In genomic region chr14:78734605-78735004, GRCm38 (mm10) we compare ENCODE assay signal across 28 mouse cellular contexts. TPM values are rescaled to one million over a fixed set of nuclear protein-coding genes. Genes with fewer than 3 reads are reported as not detected.
DNase-seq lines count a peak whose midpoint lies in the region; ATAC-seq and TF ChIP-seq lines count a peak whose summit lies in the region.
"Had no signal": no experiment of that assay in that cellular context is flagged by ENCODE, and none has a peak within 500 bp of the region (broad histone marks: within the 10 kb centered on the region; RNA-seq: fewer than 3 reads in every experiment).

No protein-coding gene starts in this region.

- H3K36me3 ChIP-seq in lung, postnatal 0 days (ENCODE audit: insufficient read depth, low read length): no peaks in the 10 kb centered on the region
- H3K36me3 ChIP-seq in myocyte (ENCODE audit: control insufficient read depth, insufficient read depth): no peaks in the 10 kb centered on the region
- no peaks in the 10 kb centered on the region for H3K36me3 ChIP-seq in neural tube, embryonic 15.5 days
- H3K36me3 ChIP-seq: embryonic facial prominence, embryonic 10.5 days; embryonic facial prominence, embryonic 15.5 days; forebrain, embryonic 12.5 days; intestine, embryonic 15.5 days; limb, embryonic 12.5 days; liver, embryonic 15.5 days had no signal

- H3K4me1 ChIP-seq in lung, postnatal 0 days (ENCODE audit: insufficient read depth, low read depth, low read length): no peaks in the 10 kb centered on the region
- H3K4me1 ChIP-seq in neural tube, embryonic 15.5 days: peaks cover 30% of the 10 kb centered on the region

- no peak overlapping the region for H3K9ac ChIP-seq in lung, postnatal 0 days (replicated peaks; ENCODE audit: low read depth)
- H3K9ac ChIP-seq in neural tube, embryonic 15.5 days (replicated peaks): no peak overlapping the region
- H3K9ac ChIP-seq: embryonic facial prominence, embryonic 15.5 days; forebrain, embryonic 12.5 days; intestine, embryonic 15.5 days; limb, embryonic 12.5 days; liver, embryonic 15.5 days; lung, embryonic 14.5 days had no signal

- TF ChIP-seq CTCF in lung, postnatal 0 days (IDR thresholded peaks at IDR 0.05): no peak

- intact Hi-C loops in heart, postnatal 25 days (cut with DNase I): loop anchor here (5.0 kb wide), 1 partner anchor 57 kb away; no protein-coding TSS in a partner anchor

- peak; percentile 88 for DNase-seq in heart, adult 11 months
- no peak for DNase-seq in heart, postnatal 25 days (ENCODE audit: low spot score)
- DNase-seq in lung, postnatal 0 days (ENCODE audit: low spot score): peak; percentile 36
- DNase-seq in lung, postnatal 25 days (ENCODE audit: low spot score): no peak
- DNase-seq in testis, postnatal 10 days (ENCODE audit: low spot score): no peak
- DNase-seq: adrenal gland, adult 2 months; cerebellum, adult 8-10 months; cerebellum, postnatal 25 days; gastrocnemius, postnatal 10 days; heart, postnatal 14 days; layer of hippocampus, adult 9-11 months; lung, embryonic 14.5 days; lung, postnatal 36 days; retina, postnatal 1 day; right cerebral cortex, postnatal 14 days; thymus, postnatal 14 days had no signal

- no peak overlapping the region for H3ac ChIP-seq in myocyte (ENCODE audit: control insufficient read depth, insufficient read length)

- ATAC-seq in lung, postnatal 0 days: 0 out of 2 replicates have a peak, but pooled peaks have one; percentile 5
- ATAC-seq in neural tube, embryonic 15.5 days (ENCODE audit: low FRiP score): no peak
- ATAC-seq: activated CD4-positive, CD25-positive, alpha-beta regulatory T cell, adult 4 months; hindbrain, embryonic 16.5 days; intestine, embryonic 15.5 days; midbrain, embryonic 16.5 days had no signal

- H3K79me2 ChIP-seq in myocyte (ENCODE audit: control insufficient read depth, insufficient read depth): no peaks in the 10 kb centered on the region

- no peaks in the 10 kb centered on the region for H3K9me3 ChIP-seq in lung, postnatal 0 days (ENCODE audit: low read length)
- no peaks in the 10 kb centered on the region for H3K9me3 ChIP-seq in neural tube, embryonic 15.5 days (replicated peaks)
- H3K9me3 ChIP-seq: embryonic facial prominence, embryonic 10.5 days; embryonic facial prominence, embryonic 15.5 days; forebrain, embryonic 12.5 days; intestine, embryonic 15.5 days; limb, embryonic 12.5 days; liver, embryonic 15.5 days had no signal

- TF ChIP-seq POLR2A in myocyte (IDR thresholded peaks at IDR 0.05; ENCODE audit: insufficient read length, low read depth): no peak

- no peak overlapping the region for H3K4me2 ChIP-seq in lung, postnatal 0 days (replicated peaks; ENCODE audit: low read depth, low read length)
- peak overlapping the region; percentile 24 for H3K4me2 ChIP-seq in myocyte (ENCODE audit: low read depth)
- no peak overlapping the region for H3K4me2 ChIP-seq in neural tube, embryonic 15.5 days
- H3K4me2 ChIP-seq: embryonic facial prominence, embryonic 15.5 days; forebrain, embryonic 12.5 days; intestine, embryonic 15.5 days; limb, embryonic 12.5 days; liver, embryonic 15.5 days; lung, embryonic 14.5 days; midbrain, embryonic 11.5 days had no signal

- WGBS in lung, postnatal 0 days: 53% methylated on average over 5 of the region's 5 CpGs
- WGBS in neural tube, embryonic 15.5 days: 66% methylated on average over 5 of the region's 5 CpGs

- no peak overlapping the region for H3K4me3 ChIP-seq in lung, postnatal 0 days (ENCODE audit: low read depth, low read length)
- no peak overlapping the region for H3K4me3 ChIP-seq in myocyte
- no peak overlapping the region for H3K4me3 ChIP-seq in neural tube, embryonic 15.5 days (replicated peaks)
- H3K4me3 ChIP-seq: embryonic facial prominence, embryonic 10.5 days; embryonic facial prominence, embryonic 15.5 days; forebrain, embryonic 12.5 days; intestine, embryonic 15.5 days; limb, embryonic 12.5 days; liver, embryonic 15.5 days had no signal

- H3K27ac ChIP-seq in lung, postnatal 0 days (ENCODE audit: low read length): no peak overlapping the region
- H3K27ac ChIP-seq in neural tube, embryonic 15.5 days (replicated peaks): no peak overlapping the region
- H3K27ac ChIP-seq: embryonic facial prominence, embryonic 10.5 days; embryonic facial prominence, embryonic 15.5 days; forebrain, embryonic 12.5 days; intestine, embryonic 15.5 days; limb, embryonic 12.5 days; liver, embryonic 15.5 days had no signal

- H3K27me3 ChIP-seq in lung, postnatal 0 days (replicated peaks; ENCODE audit: insufficient read depth, low read length): no peaks in the 10 kb centered on the region
- no peaks in the 10 kb centered on the region for H3K27me3 ChIP-seq in myocyte (ENCODE audit: control insufficient read depth, insufficient read depth, insufficient read length)
- H3K27me3 ChIP-seq in neural tube, embryonic 15.5 days (replicated peaks): no peaks in the 10 kb centered on the region
- H3K27me3 ChIP-seq: intestine, embryonic 15.5 days had no signal

- TF ChIP-seq EP300 in lung, postnatal 0 days (IDR thresholded peaks at IDR 0.05): peak; percentile 93

TF ChIP-seq in myocyte, 11 proteins besides CTCF, POLR2A, EP300 and RAD21:
- TF ChIP-seq REST (IDR thresholded peaks at IDR 0.05; ENCODE audit: insufficient read depth, insufficient read length) (no peak), USF1 (IDR thresholded peaks at IDR 0.05; ENCODE audit: low read depth) (no peak), POLR2AphosphoS2 (IDR thresholded peaks at IDR 0.05; ENCODE audit: insufficient read length, low read depth) (no peak)

RNA-seq across cellular contexts. Expression of gene Dgkh, which starts 2.0 kb away (rescaled TPM):
- 1 to 10 TPM; 6.1 to 7.8 TPM for total RNA-seq in heart, postnatal 25 days (2021)
- 4.0 and 4.6 TPM in 2 replicates for polyA plus RNA-seq in lung, postnatal 0 days (2015; fragmentation: Nextera tagmentation; extraction: Ambion mirVana)
- polyA plus RNA-seq in myocyte (2012; fragmentation: generic; extraction: Trizol): 1.2 TPM
- 7.6 and 9.9 TPM in 2 replicates for polyA plus RNA-seq in neural tube, embryonic 15.5 days (2015; fragmentation: Nextera tagmentation; extraction: Ambion mirVana)

Comparison
In these comparisons a context has a peak if more than half of its experiments do, and no peak if none do; other contexts are left out.
1. DNase-seq: peak in heart, adult 11 months (single experiment) and lung, postnatal 0 days (single experiment); none in heart, postnatal 25 days (single experiment), lung, postnatal 25 days (single experiment) and testis, postnatal 10 days (single experiment).